Mouse (Mus musculus): Measurements from ENCODE around the gene Zcchc17. TPM values are rescaled to one million over a fixed set of nuclear protein-coding genes. Genes with fewer than 3 reads are reported as not detected.

Zcchc17 gene
- total RNA-seq (2017), result 43.9 to 83.9 TPM (median 83.8 TPM) in 3 replicates

- peak; percentile 99 for ATAC-seq (replicated peaks; ENCODE audit: insufficient number of reproducible peaks, low FRiP score, low TSS enrichment, poor library complexity, severe bottlenecking)
These were observed at the start of gene Zcchc17, which contains the start of gene Snrnp40 for GRCm38 (mm10) chr4:130359486-130360237. Gene Zcchc17 (minus strand): TSS chr4:130359943. Gene Snrnp40 (plus strand): TSS chr4:130360132.

GRCm38 (mm10) chr4:130391265-130391664 is 31.5 kb upstream of the Zcchc17 start:
- ATAC-seq (replicated peaks; ENCODE audit: insufficient number of reproducible peaks, low FRiP score, low TSS enrichment, poor library complexity, severe bottlenecking), result no peak

GRCm38 (mm10) chr4:130389927-130390326 is 30.2 kb upstream of the Zcchc17 start:
- no peak for ATAC-seq (replicated peaks; ENCODE audit: insufficient number of reproducible peaks, low FRiP score, low TSS enrichment, poor library complexity, severe bottlenecking)

GRCm38 (mm10) chr4:130389496-130389895 is 29.8 kb upstream of the Zcchc17 start:
- ATAC-seq (replicated peaks; ENCODE audit: insufficient number of reproducible peaks, low FRiP score, low TSS enrichment, poor library complexity, severe bottlenecking), result no peak

GRCm38 (mm10) chr4:130387256-130387655 is 27.5 kb upstream of the Zcchc17 start:
- ATAC-seq (replicated peaks; ENCODE audit: insufficient number of reproducible peaks, low FRiP score, low TSS enrichment, poor library complexity, severe bottlenecking), result no peak

GRCm38 (mm10) chr4:130380418-130380817 is 20.7 kb upstream of the Zcchc17 start:
- ATAC-seq (replicated peaks; ENCODE audit: insufficient number of reproducible peaks, low FRiP score, low TSS enrichment, poor library complexity, severe bottlenecking), result no peak

GRCm38 (mm10) chr4:130379181-130379580 is 19.4 kb upstream of the Zcchc17 start:
- no peak for ATAC-seq (replicated peaks; ENCODE audit: insufficient number of reproducible peaks, low FRiP score, low TSS enrichment, poor library complexity, severe bottlenecking)

GRCm38 (mm10) chr4:130377500-130377899 is 17.8 kb upstream of the Zcchc17 start:
- no peak for ATAC-seq (replicated peaks; ENCODE audit: insufficient number of reproducible peaks, low FRiP score, low TSS enrichment, poor library complexity, severe bottlenecking)

- ATAC-seq (replicated peaks; ENCODE audit: insufficient number of reproducible peaks, low FRiP score, low TSS enrichment, poor library complexity, severe bottlenecking), result no peak
These were observed 16.9 kb upstream of the Zcchc17 start for GRCm38 (mm10) chr4:130376675-130377074.

GRCm38 (mm10) chr4:130360238-130360590 is 471 bp upstream of the Zcchc17 start:
- ATAC-seq (replicated peaks; ENCODE audit: insufficient number of reproducible peaks, low FRiP score, low TSS enrichment, poor library complexity, severe bottlenecking), result no peak; the same call in 1 of the 2 replicates

- no peak for ATAC-seq (replicated peaks; ENCODE audit: insufficient number of reproducible peaks, low FRiP score, low TSS enrichment, poor library complexity, severe bottlenecking)
These were observed 1.8 kb downstream of the Zcchc17 start for GRCm38 (mm10) chr4:130357946-130358345.

- no peak for ATAC-seq (replicated peaks; ENCODE audit: insufficient number of reproducible peaks, low FRiP score, low TSS enrichment, poor library complexity, severe bottlenecking)
These were observed 7.2 kb downstream of the Zcchc17 start for GRCm38 (mm10) chr4:130352588-130352987.

GRCm38 (mm10) chr4:130350690-130351422 is 8.9 kb downstream of the Zcchc17 start:
- ATAC-seq (replicated peaks; ENCODE audit: insufficient number of reproducible peaks, low FRiP score, low TSS enrichment, poor library complexity, severe bottlenecking), result no peak

GRCm38 (mm10) chr4:130349666-130350065 is 10.1 kb downstream of the Zcchc17 start:
- ATAC-seq (replicated peaks; ENCODE audit: insufficient number of reproducible peaks, low FRiP score, low TSS enrichment, poor library complexity, severe bottlenecking), result no peak

GRCm38 (mm10) chr4:130341691-130342090 is 18.1 kb downstream of the Zcchc17 start:
- peak; percentile 78 for ATAC-seq (replicated peaks; ENCODE audit: insufficient number of reproducible peaks, low FRiP score, low TSS enrichment, poor library complexity, severe bottlenecking)

GRCm38 (mm10) chr4:130335867-130336266 is 23.9 kb downstream of the Zcchc17 start:
- ATAC-seq (replicated peaks; ENCODE audit: insufficient number of reproducible peaks, low FRiP score, low TSS enrichment, poor library complexity, severe bottlenecking), result no peak

- ATAC-seq (replicated peaks; ENCODE audit: insufficient number of reproducible peaks, low FRiP score, low TSS enrichment, poor library complexity, severe bottlenecking), result no peak
These were observed 32.4 kb downstream of the Zcchc17 start for GRCm38 (mm10) chr4:130327366-130327765.

GRCm38 (mm10) chr4:130325446-130325845 is 34.3 kb downstream of the Zcchc17 start:
- ATAC-seq (replicated peaks; ENCODE audit: insufficient number of reproducible peaks, low FRiP score, low TSS enrichment, poor library complexity, severe bottlenecking), result no peak

GRCm38 (mm10) chr4:130323607-130324006 is 36.1 kb downstream of the Zcchc17 start:
- ATAC-seq (replicated peaks; ENCODE audit: insufficient number of reproducible peaks, low FRiP score, low TSS enrichment, poor library complexity, severe bottlenecking), result no peak

- no peak for ATAC-seq (replicated peaks; ENCODE audit: insufficient number of reproducible peaks, low FRiP score, low TSS enrichment, poor library complexity, severe bottlenecking)
These were observed 36.6 kb downstream of the Zcchc17 start for GRCm38 (mm10) chr4:130323165-130323564.
